Mouse (Mus musculus) colon, adult 2 months (tissue): ENCODE measurements around the gene Alppl2. TPM values are rescaled to one million over a fixed set of nuclear protein-coding genes. Genes with fewer than 3 reads are reported as not detected.

Experiments used
- polyA plus RNA-seq: library from polyadenylated mRNA; depleted of rRNA; stranded (reverse); fragments of >200 nt; gene quantifications from 2 replicates; pipeline ENCODE4 v1.2.3, GENCODE M21; 2012; rRNA removed

The Alppl2 gene
- 0.16 TPM in 1 of 2 replicates, not detected in the other for polyA plus RNA-seq

DNA sequence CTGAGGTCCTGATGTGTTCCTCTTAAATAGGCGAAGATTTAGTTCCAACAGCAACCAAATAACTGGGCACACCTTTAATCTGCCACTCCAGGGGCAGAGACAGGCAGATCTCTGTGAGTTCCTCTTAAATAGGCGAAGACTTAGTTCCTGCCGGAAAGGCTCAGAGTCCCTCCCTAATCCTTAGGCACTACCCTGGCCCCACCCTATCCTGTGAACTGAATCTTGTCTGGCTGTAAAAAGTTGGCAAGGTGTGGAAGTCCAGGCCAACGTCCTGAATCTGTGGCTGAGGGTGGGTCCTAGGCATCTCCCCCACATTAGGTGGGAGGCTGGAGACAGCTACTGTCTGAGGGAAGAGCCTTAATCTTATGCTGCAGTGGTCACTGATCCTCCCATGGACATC is at the start of gene Alppl2:
Gene Alppl2 (minus strand): TSS at position 101 of the 400 bp plus-strand sequence.

DNA sequence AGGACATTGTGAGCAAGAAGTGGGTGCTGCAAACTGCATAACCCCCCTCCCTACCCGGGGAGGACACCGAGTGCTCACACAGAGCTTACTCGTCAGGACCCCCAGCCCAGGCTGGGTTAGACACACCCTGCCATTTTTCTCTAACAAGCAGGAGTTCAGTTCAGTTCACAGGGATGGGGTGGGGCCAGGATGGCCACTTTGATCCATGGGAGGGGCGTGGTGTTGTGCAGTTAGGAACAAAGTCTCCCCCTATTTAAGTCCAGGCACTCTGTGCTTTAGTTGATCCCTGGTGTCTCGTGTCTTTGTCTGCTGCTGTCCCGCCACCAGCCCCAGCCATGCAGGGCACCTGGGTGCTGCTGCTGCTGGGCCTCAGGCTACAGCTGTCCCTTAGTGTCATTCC is 34.9 kb upstream of the Alppl2 start, which contains the start of gene Akp3:
Gene Akp3 (plus strand): TSS at position 301 of the 400 bp plus-strand sequence.

DNA sequence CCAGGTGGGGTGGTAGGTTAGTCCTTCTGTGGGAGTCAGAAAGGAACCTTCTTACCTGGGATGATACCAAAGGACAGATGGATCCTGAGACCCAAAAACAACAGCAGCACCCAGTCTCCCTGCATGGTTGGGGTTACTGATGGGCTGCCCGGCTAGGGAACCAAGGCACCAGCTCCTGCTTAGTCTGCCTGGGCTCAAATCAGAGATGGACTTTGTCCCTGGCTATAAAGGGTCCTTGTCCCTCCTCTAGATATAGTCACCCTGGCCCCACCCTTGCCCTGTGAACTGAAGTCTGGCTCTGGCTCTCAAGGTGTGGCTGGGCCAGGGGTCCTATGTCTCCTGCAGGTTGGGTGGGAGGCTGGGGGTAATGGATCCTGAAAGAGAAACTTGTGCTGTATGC is 11.7 kb upstream of the Alppl2 start, which contains the start of gene Alpi:
Gene Alpi (minus strand): TSS at position 196 of the 400 bp plus-strand sequence.

Other genes with a start within 250 kb of the Alppl2 start
- gene Alpi, start 11.7 kb upstream of the Alppl2 start, polyA plus RNA-seq, result 30.6 and 40.2 TPM in 2 replicates
- 0.10 TPM in 1 of 2 replicates, not detected in the other for gene Akp3, start 35.0 kb upstream of the Alppl2 start, polyA plus RNA-seq
- gene Ecel1, start 66.6 kb upstream of the Alppl2 start, polyA plus RNA-seq, result 0.12 and 0.15 TPM in 2 replicates
- gene Prss56, start 93.4 kb upstream of the Alppl2 start, polyA plus RNA-seq, result not detected in 2 replicates
- gene Chrnd, start 100.7 kb upstream of the Alppl2 start, polyA plus RNA-seq, result not detected in 2 replicates
- gene Chrng, start 114.7 kb upstream of the Alppl2 start, polyA plus RNA-seq, result not detected in 2 replicates
- 28.4 and 34.6 TPM in 2 replicates for gene Eif4e2, start 124.0 kb upstream of the Alppl2 start, polyA plus RNA-seq
- gene Efhd1, start 174.4 kb upstream of the Alppl2 start, polyA plus RNA-seq, result 2.9 and 3.3 TPM in 2 replicates
- gene Gigyf2, start 237.1 kb upstream of the Alppl2 start, polyA plus RNA-seq, result 24.0 and 24.7 TPM in 2 replicates